Mouse (Mus musculus): ENCODE results near the gene Fhod1. TPM values are rescaled to one million over a fixed set of nuclear protein-coding genes. Genes with fewer than 3 reads are reported as not detected.
A peak's percentile ranks its signal among the peaks of the same experiment; 100 is the strongest.

Gene Fhod1
- polyA plus RNA-seq, 1 experiment, result 19.0 TPM

GRCm38 (mm10) chr8:105311718-105312117, 36.0 kb downstream of the Fhod1 start:
- Histone ChIP-seq H3K4me3 (no peak overlapping the region), H3K4me2 (ENCODE audit: low read depth) (no peak overlapping the region), H3K79me2 (ENCODE audit: control insufficient read depth, insufficient read depth) (no peaks in the 10 kb centered on the region), H3K27me3 (ENCODE audit: control insufficient read depth, insufficient read depth, insufficient read length) (no peaks in the 10 kb centered on the region), H3K36me3 (ENCODE audit: control insufficient read depth, insufficient read depth) (peaks cover 49% of the 10 kb centered on the region), H3ac (ENCODE audit: control insufficient read depth, insufficient read length) (no peak overlapping the region)
- TF ChIP-seq MAX (IDR thresholded peaks at IDR 0.05; ENCODE audit: low read depth) (no peak), MYOD1 (IDR thresholded peaks at IDR 0.05; ENCODE audit: control insufficient read depth in 1 of 3, insufficient read length in 2 of 3, low read depth in 2 of 3) (no peak), USF1 (IDR thresholded peaks at IDR 0.05; ENCODE audit: low read depth) (no peak)

GRCm38 (mm10) chr8:105310118-105310517, 37.6 kb downstream of the Fhod1 start:
- peaks cover 33% of the 10 kb centered on the region for H3K36me3 ChIP-seq (ENCODE audit: control insufficient read depth, insufficient read depth)
- H3ac ChIP-seq (ENCODE audit: control insufficient read depth, insufficient read length), result no peak overlapping the region
- no peaks in the 10 kb centered on the region for H3K79me2 ChIP-seq (ENCODE audit: control insufficient read depth, insufficient read depth)
- H3K4me2 ChIP-seq (ENCODE audit: low read depth), result no peak overlapping the region
- no peak for TF ChIP-seq E2F4 (IDR thresholded peaks at IDR 0.05; ENCODE audit: insufficient read depth)
- no peak for TF ChIP-seq MAX (IDR thresholded peaks at IDR 0.05; ENCODE audit: low read depth)
- TF ChIP-seq MYOG (IDR thresholded peaks at IDR 0.05; ENCODE audit: control insufficient read depth in 1 of 3, insufficient read depth in 1 of 3, insufficient read length in 2 of 3, low read depth in 2 of 3), result no peak
- no peak for TF ChIP-seq MYOD1 (IDR thresholded peaks at IDR 0.05; ENCODE audit: control insufficient read depth in 1 of 3, insufficient read length in 2 of 3, low read depth in 2 of 3)
- TF ChIP-seq SRF (IDR thresholded peaks at IDR 0.05; ENCODE audit: control insufficient read depth, insufficient read length, low read depth), result no peak
- no peak for TF ChIP-seq TCF3 (IDR thresholded peaks at IDR 0.05; ENCODE audit: insufficient read length, low read depth)
- no peak for TF ChIP-seq POLR2AphosphoS2 (IDR thresholded peaks at IDR 0.05; ENCODE audit: insufficient read length, low read depth)
- no peak for TF ChIP-seq TCF12 (IDR thresholded peaks at IDR 0.05; ENCODE audit: insufficient read depth, poor library complexity, severe bottlenecking)
- TF ChIP-seq CEBPB (IDR thresholded peaks at IDR 0.05; ENCODE audit: insufficient read depth, poor library complexity, severe bottlenecking), result no peak
- no peak for TF ChIP-seq POLR2A (IDR thresholded peaks at IDR 0.05; ENCODE audit: insufficient read length, low read depth)
- TF ChIP-seq REST (IDR thresholded peaks at IDR 0.05; ENCODE audit: insufficient read depth, insufficient read length), result no peak
- TF ChIP-seq USF1 (IDR thresholded peaks at IDR 0.05; ENCODE audit: low read depth), result no peak
- H3K27me3 ChIP-seq (ENCODE audit: control insufficient read depth, insufficient read depth, insufficient read length), result no peaks in the 10 kb centered on the region
- no peak overlapping the region for H3K4me3 ChIP-seq

GRCm38 (mm10) chr8:105309142-105309847, 38.5 kb downstream of the Fhod1 start:
- Histone ChIP-seq H3K79me2 (ENCODE audit: control insufficient read depth, insufficient read depth) (no peaks in the 10 kb centered on the region), H3K36me3 (ENCODE audit: control insufficient read depth, insufficient read depth) (peaks cover 26% of the 10 kb centered on the region), H3K4me3 (no peak overlapping the region), H3K27me3 (ENCODE audit: control insufficient read depth, insufficient read depth, insufficient read length) (no peaks in the 10 kb centered on the region), H3K4me2 (ENCODE audit: low read depth) (no peak overlapping the region), H3ac (ENCODE audit: control insufficient read depth, insufficient read length) (no peak overlapping the region)
- TF ChIP-seq MAX (IDR thresholded peaks at IDR 0.05; ENCODE audit: low read depth) (no peak), MYOD1 (IDR thresholded peaks at IDR 0.05; ENCODE audit: control insufficient read depth in 1 of 3, insufficient read length in 2 of 3, low read depth in 2 of 3) (no peak), CEBPB (IDR thresholded peaks at IDR 0.05; ENCODE audit: insufficient read depth, poor library complexity, severe bottlenecking) (no peak), TCF12 (IDR thresholded peaks at IDR 0.05; ENCODE audit: insufficient read depth, poor library complexity, severe bottlenecking) (no peak), REST (IDR thresholded peaks at IDR 0.05; ENCODE audit: insufficient read depth, insufficient read length) (no peak), MYOG (IDR thresholded peaks at IDR 0.05; ENCODE audit: control insufficient read depth in 1 of 3, insufficient read depth in 1 of 3, insufficient read length in 2 of 3, low read depth in 2 of 3) (no peak), POLR2AphosphoS2 (IDR thresholded peaks at IDR 0.05; ENCODE audit: insufficient read length, low read depth) (no peak)

GRCm38 (mm10) chr8:105308428-105308827, 39.3 kb downstream of the Fhod1 start:
- Histone ChIP-seq H3K79me2 (ENCODE audit: control insufficient read depth, insufficient read depth) (no peaks in the 10 kb centered on the region), H3K4me2 (ENCODE audit: low read depth) (no peak overlapping the region), H3K36me3 (ENCODE audit: control insufficient read depth, insufficient read depth) (peaks cover 26% of the 10 kb centered on the region), H3ac (ENCODE audit: control insufficient read depth, insufficient read length) (no peak overlapping the region), H3K27me3 (ENCODE audit: control insufficient read depth, insufficient read depth, insufficient read length) (no peaks in the 10 kb centered on the region), H3K4me3 (no peak overlapping the region)
- TF ChIP-seq REST (IDR thresholded peaks at IDR 0.05; ENCODE audit: insufficient read depth, insufficient read length) (no peak), MAX (IDR thresholded peaks at IDR 0.05; ENCODE audit: low read depth) (no peak), TCF3 (IDR thresholded peaks at IDR 0.05; ENCODE audit: insufficient read length, low read depth) (no peak), SRF (IDR thresholded peaks at IDR 0.05; ENCODE audit: control insufficient read depth, insufficient read length, low read depth) (no peak), POLR2A (IDR thresholded peaks at IDR 0.05; ENCODE audit: insufficient read length, low read depth) (no peak), MYOD1 (IDR thresholded peaks at IDR 0.05; ENCODE audit: control insufficient read depth in 1 of 3, insufficient read length in 2 of 3, low read depth in 2 of 3) (no peak), E2F4 (IDR thresholded peaks at IDR 0.05; ENCODE audit: insufficient read depth) (no peak), CEBPB (IDR thresholded peaks at IDR 0.05; ENCODE audit: insufficient read depth, poor library complexity, severe bottlenecking) (no peak), MYOG (IDR thresholded peaks at IDR 0.05; ENCODE audit: control insufficient read depth in 1 of 3, insufficient read depth in 1 of 3, insufficient read length in 2 of 3, low read depth in 2 of 3) (no peak), USF1 (IDR thresholded peaks at IDR 0.05; ENCODE audit: low read depth) (no peak), POLR2AphosphoS2 (IDR thresholded peaks at IDR 0.05; ENCODE audit: insufficient read length, low read depth) (no peak), TCF12 (IDR thresholded peaks at IDR 0.05; ENCODE audit: insufficient read depth, poor library complexity, severe bottlenecking) (no peak)

- H3K4me2 ChIP-seq (ENCODE audit: low read depth), result no peak overlapping the region
- H3K27me3 ChIP-seq (ENCODE audit: control insufficient read depth, insufficient read depth, insufficient read length), result no peaks in the 10 kb centered on the region
- no peaks in the 10 kb centered on the region for H3K79me2 ChIP-seq (ENCODE audit: control insufficient read depth, insufficient read depth)
- H3K36me3 ChIP-seq (ENCODE audit: control insufficient read depth, insufficient read depth), result peaks cover 33% of the 10 kb centered on the region
- no peak overlapping the region for H3K4me3 ChIP-seq
- no peak overlapping the region for H3ac ChIP-seq (ENCODE audit: control insufficient read depth, insufficient read length)
- no peak for TF ChIP-seq MYOD1 (IDR thresholded peaks at IDR 0.05; ENCODE audit: control insufficient read depth in 1 of 3, insufficient read length in 2 of 3, low read depth in 2 of 3)
- no peak for TF ChIP-seq MYOG (IDR thresholded peaks at IDR 0.05; ENCODE audit: control insufficient read depth in 1 of 3, insufficient read depth in 1 of 3, insufficient read length in 2 of 3, low read depth in 2 of 3)
- TF ChIP-seq REST (IDR thresholded peaks at IDR 0.05; ENCODE audit: insufficient read depth, insufficient read length), result no peak
- no peak for TF ChIP-seq SRF (IDR thresholded peaks at IDR 0.05; ENCODE audit: control insufficient read depth, insufficient read length, low read depth)
- TF ChIP-seq MAX (IDR thresholded peaks at IDR 0.05; ENCODE audit: low read depth), result no peak
- peak; percentile 20 for TF ChIP-seq POLR2AphosphoS2 (IDR thresholded peaks at IDR 0.05; ENCODE audit: insufficient read length, low read depth)
- no peak for TF ChIP-seq CEBPB (IDR thresholded peaks at IDR 0.05; ENCODE audit: insufficient read depth, poor library complexity, severe bottlenecking)
Measured at GRCm38 (mm10) chr8:105307670-105308069, 40.1 kb downstream of the Fhod1 start.
